ENCODE assay signal across 23 mouse cellular contexts in genomic region chr10:9400911-9401617, GRCm38 (mm10).
A peak's percentile ranks its signal among the peaks of the same experiment; 100 is the strongest.
DNase-seq lines count a peak whose midpoint lies in the region; ATAC-seq and TF ChIP-seq lines count a peak whose summit lies in the region.
"Had no signal": no experiment of that assay in that cellular context is flagged by ENCODE, and none has a peak within 500 bp of the region (broad histone marks: within the 10 kb centered on the region; RNA-seq: fewer than 3 reads in every experiment).

No protein-coding gene starts in this region.

- no peaks in the 10 kb centered on the region for H3K36me3 ChIP-seq in forebrain, embryonic 16.5 days (ENCODE audit: control insufficient read depth, insufficient read depth)
- no peaks in the 10 kb centered on the region for H3K36me3 ChIP-seq in forebrain, postnatal 0 days (ENCODE audit: insufficient read depth)
- H3K36me3 ChIP-seq in neural tube, embryonic 14.5 days (ENCODE audit: control insufficient read depth, insufficient read depth, low read length) = no peaks in the 10 kb centered on the region
- no peaks in the 10 kb centered on the region for H3K36me3 ChIP-seq in neural tube, embryonic 15.5 days
- H3K36me3 ChIP-seq in limb, embryonic 12.5 days = no peaks in the 10 kb centered on the region
- H3K36me3 ChIP-seq: forebrain, embryonic 10.5 days; heart, embryonic 10.5 days; kidney, embryonic 15.5 days; liver, embryonic 13.5 days had no signal

- no peak overlapping the region for H3K4me2 ChIP-seq in forebrain, embryonic 16.5 days (ENCODE audit: low read length)
- H3K4me2 ChIP-seq in forebrain, postnatal 0 days (ENCODE audit: low read depth) = no peak overlapping the region
- H3K4me2 ChIP-seq in neural tube, embryonic 14.5 days (ENCODE audit: low read depth, low read length) = no peak overlapping the region
- no peak overlapping the region for H3K4me2 ChIP-seq in neural tube, embryonic 15.5 days
- no peak overlapping the region for H3K4me2 ChIP-seq in limb, embryonic 12.5 days
- H3K4me2 ChIP-seq: kidney, embryonic 15.5 days; liver, embryonic 13.5 days had no signal

- no peak overlapping the region for H3K4me3 ChIP-seq in forebrain, embryonic 16.5 days (replicated peaks; ENCODE audit: low read length)
- H3K4me3 ChIP-seq in forebrain, postnatal 0 days (ENCODE audit: low read depth, low read length) = no peak overlapping the region
- H3K4me3 ChIP-seq in neural tube, embryonic 14.5 days (ENCODE audit: low read depth, low read length) = no peak overlapping the region
- H3K4me3 ChIP-seq in neural tube, embryonic 15.5 days (replicated peaks) = no peak overlapping the region
- H3K4me3 ChIP-seq in limb, embryonic 12.5 days (replicated peaks) = no peak overlapping the region
- H3K4me3 ChIP-seq: forebrain, embryonic 10.5 days; heart, embryonic 10.5 days; kidney, embryonic 15.5 days; left cerebral cortex, adult 2 months; liver, embryonic 13.5 days had no signal

- 80% methylated on average over 15 of the region's 15 CpGs for WGBS in forebrain, embryonic 16.5 days
- WGBS in forebrain, postnatal 0 days = 76% methylated on average over 15 of the region's 15 CpGs
- 69% methylated on average over 15 of the region's 15 CpGs for WGBS in neural tube, embryonic 14.5 days
- 62% methylated on average over 15 of the region's 15 CpGs for WGBS in neural tube, embryonic 15.5 days
- 58% methylated on average over 15 of the region's 15 CpGs for WGBS in limb, embryonic 12.5 days

- H3K27ac ChIP-seq in forebrain, embryonic 16.5 days (ENCODE audit: low read length) = no peak overlapping the region
- no peak overlapping the region for H3K27ac ChIP-seq in forebrain, postnatal 0 days (ENCODE audit: low read depth, low read length)
- no peak overlapping the region for H3K27ac ChIP-seq in neural tube, embryonic 14.5 days (ENCODE audit: low read depth, low read length)
- H3K27ac ChIP-seq in neural tube, embryonic 15.5 days (replicated peaks) = no peak overlapping the region
- H3K27ac ChIP-seq in limb, embryonic 12.5 days = no peak overlapping the region
- H3K27ac ChIP-seq: forebrain, embryonic 10.5 days; heart, embryonic 10.5 days; kidney, embryonic 15.5 days; left cerebral cortex, adult 2 months; liver, embryonic 13.5 days had no signal

- no peak for DNase-seq in forebrain, postnatal 0 days
- no peak for DNase-seq in left cerebral cortex, adult 11 months (ENCODE audit: low spot score)
- DNase-seq in left cerebral cortex, adult 9 months (ENCODE audit: low spot score in 2 of 2) = no peak
- DNase-seq: adrenal gland, postnatal 25 days; cerebellum, adult 9-10 months; kidney, postnatal 4 days; left cerebral cortex, postnatal 4 days; liver, embryonic 13.5 days; lung, adult 2 months; lung, postnatal 14 days; thymus, adult 18-20 months; thymus, postnatal 36 days had no signal

- no peaks in the 10 kb centered on the region for H3K27me3 ChIP-seq in forebrain, embryonic 16.5 days (replicated peaks; ENCODE audit: control insufficient read depth, insufficient read depth, low read length)
- no peaks in the 10 kb centered on the region for H3K27me3 ChIP-seq in forebrain, postnatal 0 days (ENCODE audit: insufficient read depth, low read length)
- no peaks in the 10 kb centered on the region for H3K27me3 ChIP-seq in neural tube, embryonic 14.5 days (ENCODE audit: control insufficient read depth, insufficient read depth, low read length)
- H3K27me3 ChIP-seq in neural tube, embryonic 15.5 days (replicated peaks) = no peaks in the 10 kb centered on the region; the same call in 1 of the 2 replicates
- H3K27me3 ChIP-seq in limb, embryonic 12.5 days = no peaks in the 10 kb centered on the region
- H3K27me3 ChIP-seq: kidney, embryonic 15.5 days; liver, embryonic 13.5 days had no signal

- H3K4me1 ChIP-seq in forebrain, embryonic 16.5 days (replicated peaks; ENCODE audit: control insufficient read depth, insufficient read depth, low read length) = no peaks in the 10 kb centered on the region
- H3K4me1 ChIP-seq in forebrain, postnatal 0 days (ENCODE audit: insufficient read depth) = no peaks in the 10 kb centered on the region
- no peaks in the 10 kb centered on the region for H3K4me1 ChIP-seq in neural tube, embryonic 14.5 days (ENCODE audit: control insufficient read depth, insufficient read depth, low read length)
- H3K4me1 ChIP-seq in neural tube, embryonic 15.5 days = peaks cover 13% of the 10 kb centered on the region
- H3K4me1 ChIP-seq in limb, embryonic 12.5 days (replicated peaks) = no peaks in the 10 kb centered on the region
- H3K4me1 ChIP-seq: heart, embryonic 10.5 days; kidney, embryonic 15.5 days; liver, embryonic 13.5 days had no signal

- TF ChIP-seq CTCF in forebrain, postnatal 0 days (IDR thresholded peaks at IDR 0.05; ENCODE audit: low read depth) = no peak

- H3K9ac ChIP-seq in forebrain, embryonic 16.5 days (replicated peaks; ENCODE audit: low read depth, low read length) = no peak overlapping the region
- no peak overlapping the region for H3K9ac ChIP-seq in forebrain, postnatal 0 days
- H3K9ac ChIP-seq in neural tube, embryonic 14.5 days (replicated peaks; ENCODE audit: low read depth, low read length) = no peak overlapping the region
- no peak overlapping the region for H3K9ac ChIP-seq in neural tube, embryonic 15.5 days (replicated peaks)
- no peak overlapping the region for H3K9ac ChIP-seq in limb, embryonic 12.5 days (replicated peaks)
- H3K9ac ChIP-seq: kidney, embryonic 15.5 days; liver, embryonic 13.5 days had no signal

- ATAC-seq in forebrain, embryonic 16.5 days = peak; percentile 38; the same call in 1 of the 2 replicates
- no peak for ATAC-seq in forebrain, postnatal 0 days
- peak; percentile 48; the same call in 1 of the 2 replicates for ATAC-seq in neural tube, embryonic 14.5 days (ENCODE audit: low read depth)
- no peak for ATAC-seq in neural tube, embryonic 15.5 days (ENCODE audit: low FRiP score)
- 0 out of 2 replicates have a peak, but pooled peaks have one; percentile 20 for ATAC-seq in limb, embryonic 12.5 days (ENCODE audit: insufficient number of reproducible peaks, insufficient read depth, low FRiP score, low TSS enrichment, low read depth)
- ATAC-seq: CD4-positive, CD25-positive, alpha-beta regulatory T cell, adult 4 months; hindbrain, embryonic 16.5 days; intestine, embryonic 16.5 days had no signal

- no peaks in the 10 kb centered on the region for H3K9me3 ChIP-seq in forebrain, embryonic 16.5 days (ENCODE audit: control insufficient read depth, low read length)
- H3K9me3 ChIP-seq in forebrain, postnatal 0 days (ENCODE audit: low read length) = no peaks in the 10 kb centered on the region
- H3K9me3 ChIP-seq in neural tube, embryonic 14.5 days (ENCODE audit: control insufficient read depth, low read length) = no peaks in the 10 kb centered on the region
- no peaks in the 10 kb centered on the region for H3K9me3 ChIP-seq in neural tube, embryonic 15.5 days (replicated peaks)
- H3K9me3 ChIP-seq in limb, embryonic 12.5 days = no peaks in the 10 kb centered on the region
- H3K9me3 ChIP-seq: forebrain, embryonic 10.5 days; heart, embryonic 10.5 days; kidney, embryonic 15.5 days; liver, embryonic 13.5 days had no signal

Comparison
In these comparisons a context has a peak if more than half of its experiments do, and no peak if none do; other contexts are left out.
1. ATAC-seq: peak in forebrain, embryonic 16.5 days (single experiment), neural tube, embryonic 14.5 days (single experiment) and limb, embryonic 12.5 days (single experiment); none in forebrain, postnatal 0 days (single experiment) and neural tube, embryonic 15.5 days (single experiment).